Mouse (Mus musculus) yolk sac, embryonic 10.5 days (tissue): ENCODE measurements around the gene Eya2.
"Not testable (repeated sequence)": the region's sequence is repeated elsewhere in the genome, so short reads cannot be mapped to it uniquely, and the experiment has no call there.

Source experiments
- DNase-seq: peaks from one replicate; pipeline ENCODE4 v3.0.0-alpha.2; 2017; ENCODE audit warnings: low spot score

Eya2 gene

DNA sequence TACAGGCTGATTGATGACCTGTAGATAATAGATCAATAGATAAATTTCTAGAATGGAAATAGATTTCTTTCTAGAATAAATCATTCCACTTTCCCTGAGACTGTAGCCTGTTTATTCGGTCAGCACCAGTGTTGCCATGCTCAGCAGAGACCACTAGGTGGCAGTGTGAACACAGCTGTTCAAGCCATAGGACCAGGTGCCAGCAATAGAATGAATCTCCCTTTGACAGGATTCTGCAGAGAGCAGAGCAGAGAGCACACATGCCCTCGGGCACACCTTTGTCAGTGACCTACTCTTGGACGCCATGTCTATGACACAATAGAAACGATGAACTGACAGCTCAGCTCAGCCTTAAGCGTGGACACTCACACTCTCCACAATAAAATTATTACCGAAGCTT lies 184.1 kb downstream of the Eya2 start:
- peak; percentile 50 for DNase-seq

GRCm38 (mm10) chr2:165782324-165782723 lies 187.5 kb downstream of the Eya2 start:
- DNase-seq = peak; percentile 53

DNA sequence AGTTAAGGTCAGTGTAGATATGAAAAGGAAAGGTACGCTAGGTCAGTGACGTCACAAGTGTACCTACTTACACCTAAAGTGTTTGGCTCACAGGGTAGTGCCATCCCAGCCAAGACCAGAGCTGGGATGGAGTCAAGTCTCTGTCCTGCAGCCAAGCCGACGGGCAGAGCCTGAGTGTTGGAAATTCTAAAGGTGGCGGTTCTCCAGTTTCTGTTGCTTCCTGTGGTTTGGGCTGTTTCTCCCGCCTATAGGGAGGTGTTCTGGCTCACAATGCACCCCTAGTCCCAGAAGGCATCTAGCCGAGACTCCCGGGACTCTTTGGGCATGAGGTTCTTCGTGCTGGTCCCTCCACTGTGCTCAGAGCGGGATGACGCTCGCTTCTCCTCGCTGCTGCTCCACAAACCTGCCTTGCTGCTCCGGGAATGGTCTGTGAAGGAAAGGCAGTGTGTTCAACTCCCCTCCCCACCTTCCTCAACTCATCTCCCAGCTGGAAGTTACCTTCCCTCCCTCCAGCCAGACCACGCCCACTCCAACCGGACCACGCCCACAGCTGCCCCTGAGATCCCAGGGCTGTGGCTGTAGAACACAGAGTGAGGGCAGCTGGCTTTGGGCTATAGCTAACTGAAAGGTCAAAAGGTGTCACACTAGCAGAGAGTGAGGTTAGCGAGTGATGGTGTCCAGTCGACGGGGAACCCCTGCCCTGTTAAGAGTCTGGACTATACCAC lies 190.6 kb downstream of the Eya2 start:
- DNase-seq = no peak

DNA sequence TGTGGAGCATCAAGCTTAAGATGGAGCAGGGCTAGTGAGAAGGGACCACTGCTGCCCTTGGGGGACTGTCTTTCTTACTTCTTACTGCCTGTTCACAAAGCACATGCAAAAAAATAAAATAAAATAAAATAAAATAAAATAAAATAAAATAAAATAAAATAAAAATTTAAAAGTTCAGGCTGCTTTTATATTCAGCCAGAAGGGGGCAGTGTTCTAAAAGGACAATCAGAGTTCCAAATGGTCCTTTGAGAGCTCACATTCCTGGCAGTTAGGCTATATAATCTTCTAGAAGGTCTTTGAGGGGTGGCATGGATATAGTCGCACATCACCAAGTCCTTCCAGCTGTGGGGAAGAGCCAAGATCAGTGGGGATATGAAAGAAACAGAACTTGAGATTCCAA lies 191.6 kb downstream of the Eya2 start:
- DNase-seq = no peak

- DNase-seq = no peak
Observed at GRCm38 (mm10) chr2:165788005-165788404, 193.2 kb downstream of the Eya2 start.

- no peak for DNase-seq
Observed at GRCm38 (mm10) chr2:165788796-165789195, 194.0 kb downstream of the Eya2 start.

DNA sequence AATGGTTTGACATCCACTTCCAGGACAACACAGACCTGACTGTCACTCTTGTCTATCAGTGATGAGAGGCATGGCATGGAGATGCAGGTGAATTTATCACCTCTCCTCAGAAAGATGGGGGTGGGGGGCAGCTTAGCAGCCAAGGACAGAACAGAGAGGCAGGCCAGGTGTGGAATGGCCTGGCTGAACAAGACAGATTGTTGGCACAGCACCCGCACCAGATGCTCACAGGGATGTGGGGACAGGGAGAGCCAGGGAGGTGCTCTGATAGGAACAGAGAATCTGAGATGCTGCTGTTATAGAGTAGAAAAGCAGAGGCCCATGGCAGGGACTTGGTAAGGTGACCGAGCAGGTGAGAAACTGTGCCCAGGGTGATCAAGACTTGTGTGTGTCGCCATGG lies 194.8 kb downstream of the Eya2 start:
- DNase-seq = no peak

DNA sequence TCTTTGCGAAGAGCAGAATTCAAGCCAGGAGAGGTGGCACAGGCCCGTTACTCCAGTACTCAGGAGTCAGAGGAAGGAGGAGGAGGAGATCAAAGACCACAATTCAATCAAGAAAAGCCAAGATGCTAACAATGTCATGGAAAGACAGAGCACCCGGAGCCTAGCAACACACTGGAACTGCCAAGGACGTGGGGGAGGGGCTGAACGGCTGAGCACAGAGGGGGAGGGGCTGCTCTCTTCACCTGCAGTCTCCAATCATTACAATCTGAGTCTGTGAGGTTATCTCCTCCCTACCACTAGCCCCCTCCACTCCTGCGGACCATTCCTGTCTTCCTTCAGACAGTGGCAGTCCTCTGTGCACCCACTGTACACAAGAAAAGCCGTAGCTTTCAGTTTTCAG lies 196.2 kb downstream of the Eya2 start:
- DNase-seq = no peak

GRCm38 (mm10) chr2:165791657-165792056 lies 196.8 kb downstream of the Eya2 start:
- no peak for DNase-seq

DNA sequence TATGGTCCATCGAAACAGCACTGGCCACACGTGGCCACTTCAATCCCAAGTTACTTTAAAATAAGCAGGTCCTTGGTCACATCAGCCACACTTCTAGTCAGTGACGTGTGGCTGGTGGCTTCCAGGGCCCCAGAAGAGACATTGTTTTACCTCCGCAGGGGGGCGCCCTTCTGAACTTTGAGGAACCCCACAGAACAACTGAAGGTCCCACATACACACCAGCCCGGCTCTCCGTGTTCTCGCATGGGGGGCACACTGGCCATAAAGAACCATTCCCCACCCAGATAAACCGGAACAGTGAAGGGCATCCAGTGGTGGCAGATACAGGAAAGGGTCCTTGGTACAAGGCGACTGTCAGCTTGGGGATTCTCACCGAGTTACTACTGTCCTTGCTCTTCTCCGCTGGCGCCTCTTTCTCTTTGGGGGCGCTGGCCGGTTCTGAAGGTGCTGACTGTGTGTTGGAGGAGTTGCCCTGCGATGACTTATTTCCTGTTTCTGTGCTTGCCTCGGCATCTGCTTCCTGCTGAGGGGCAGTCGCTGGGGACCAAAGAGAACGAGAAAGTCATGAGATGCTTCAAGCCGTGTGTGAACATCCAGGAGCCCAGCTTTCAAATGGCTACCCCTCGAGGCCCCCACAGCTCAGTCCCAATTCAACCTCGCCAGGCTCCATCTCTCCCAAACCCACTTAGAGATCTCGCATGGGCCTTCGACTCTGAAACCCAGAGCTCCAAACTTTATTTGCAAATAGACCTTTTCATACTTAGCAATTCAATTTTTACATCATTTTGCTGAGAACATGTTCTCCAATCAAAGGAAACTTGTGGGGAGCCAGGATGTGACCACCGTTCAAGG lies 197.8 kb downstream of the Eya2 start:
- DNase-seq = no peak

GRCm38 (mm10) chr2:165793283-165793638 lies 198.4 kb downstream of the Eya2 start:
- DNase-seq = no peak

GRCm38 (mm10) chr2:165797876-165798275 lies 203.0 kb downstream of the Eya2 start:
- no peak for DNase-seq

GRCm38 (mm10) chr2:165800174-165800573 lies 205.3 kb downstream of the Eya2 start:
- not testable (repeated sequence) for DNase-seq

- no peak for DNase-seq
Observed at GRCm38 (mm10) chr2:165808179-165808975, 213.5 kb downstream of the Eya2 start.

DNA sequence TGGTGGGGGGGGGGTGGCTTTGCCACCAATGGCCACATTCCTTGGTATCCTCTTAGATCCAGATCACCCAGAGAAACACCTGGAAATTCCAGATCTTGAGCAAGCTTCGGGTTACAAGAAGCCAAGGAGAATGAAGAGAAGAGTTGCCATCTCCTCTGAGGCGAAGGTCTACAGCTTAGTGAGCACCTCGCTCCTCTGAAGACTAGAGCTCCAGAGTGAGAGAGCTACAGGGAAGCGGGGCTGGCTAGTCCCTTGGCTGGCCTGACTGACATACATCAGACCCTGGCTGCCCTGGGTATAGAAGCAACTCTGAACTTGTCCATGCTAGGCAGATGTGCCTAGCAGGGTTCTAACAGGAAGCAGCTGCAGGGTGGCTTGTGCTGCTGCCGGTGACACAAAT lies 214.3 kb downstream of the Eya2 start:
- no peak for DNase-seq

DNA sequence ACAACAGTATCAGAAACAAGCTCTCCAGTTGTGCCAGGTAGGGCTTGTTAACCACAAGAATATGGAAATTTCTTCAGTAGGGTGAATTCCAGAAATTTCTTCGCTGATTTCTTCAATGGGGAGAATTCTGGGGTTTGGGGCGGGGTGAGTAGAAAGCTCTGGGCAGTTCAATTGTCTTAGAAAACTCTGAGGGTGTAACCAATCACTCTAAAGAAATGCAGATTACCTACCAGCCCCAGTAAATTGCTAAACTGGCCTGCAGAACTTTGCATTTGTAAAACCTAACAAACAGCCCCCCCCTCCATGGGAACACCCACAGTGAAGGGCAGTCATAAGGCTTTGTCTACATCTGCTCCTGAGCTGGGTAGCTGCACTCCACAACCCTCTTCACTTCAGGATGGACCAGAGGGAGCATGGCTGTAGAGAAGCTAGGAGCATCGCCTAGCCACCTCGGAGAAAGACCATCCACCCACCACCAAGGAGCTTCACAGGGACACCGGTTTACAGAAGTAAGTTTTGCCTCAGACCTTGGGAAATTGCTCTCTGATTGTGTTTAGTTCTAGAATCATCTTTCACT lies 215.2 kb downstream of the Eya2 start:
- no peak for DNase-seq

GRCm38 (mm10) chr2:165811536-165811935 lies 216.7 kb downstream of the Eya2 start:
- DNase-seq = no peak

DNA sequence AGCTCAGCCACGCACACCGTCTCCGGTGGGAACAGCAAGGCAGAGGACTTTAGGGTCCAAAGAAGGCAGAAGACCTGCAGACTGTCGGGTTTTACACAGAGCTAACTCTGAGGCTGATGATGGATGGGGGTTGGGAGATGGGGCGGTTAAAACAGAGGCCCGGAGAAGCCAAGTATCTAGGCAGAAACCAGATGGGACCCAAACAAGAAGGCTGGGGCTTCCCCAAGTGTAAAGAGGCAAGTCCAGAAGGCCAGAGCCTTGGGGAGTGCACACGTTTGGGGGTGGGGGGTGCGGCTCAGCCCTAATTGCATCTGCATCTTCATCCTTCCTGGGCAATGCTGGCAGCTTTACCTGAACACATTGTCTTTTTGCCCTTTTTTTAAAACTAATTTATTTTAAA lies 218.1 kb downstream of the Eya2 start:
- DNase-seq = no peak

DNA sequence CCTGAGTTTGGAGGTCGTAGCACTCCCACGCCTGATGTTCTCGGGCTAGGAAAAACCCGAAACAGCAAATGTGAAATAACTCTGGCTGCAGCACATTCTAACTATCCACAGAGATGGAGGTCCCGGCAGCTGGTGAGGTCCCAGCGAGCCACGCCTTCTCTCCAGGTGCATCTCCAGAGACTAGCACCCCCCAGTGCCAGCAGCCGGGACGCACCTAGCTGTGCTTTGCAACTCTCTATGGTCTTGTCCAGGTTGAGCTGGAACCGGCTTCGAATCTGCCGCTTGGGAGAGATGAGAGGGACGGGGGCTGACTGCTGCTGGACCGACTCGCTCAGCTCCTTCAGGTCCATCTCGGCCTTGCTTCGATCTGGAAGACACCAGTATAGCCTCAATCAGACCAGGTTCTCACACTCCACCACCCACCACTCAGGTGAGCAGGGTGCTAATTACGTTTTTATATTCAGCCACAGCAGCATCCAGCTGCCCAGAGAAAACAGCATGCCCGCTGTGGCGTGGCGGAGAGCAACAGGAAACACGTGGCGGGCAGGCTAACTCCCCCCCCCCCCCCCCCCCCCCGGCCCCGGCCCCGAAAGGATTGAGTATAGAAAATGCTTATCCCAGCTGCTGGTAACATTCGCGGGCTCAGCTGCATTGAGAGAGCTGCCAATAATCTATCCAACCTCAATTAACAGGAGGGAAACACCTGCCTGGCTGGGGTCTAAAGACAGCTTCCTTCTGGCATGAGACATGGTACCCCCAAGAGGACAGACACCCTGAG lies 220.5 kb downstream of the Eya2 start:
- DNase-seq = no peak

DNA sequence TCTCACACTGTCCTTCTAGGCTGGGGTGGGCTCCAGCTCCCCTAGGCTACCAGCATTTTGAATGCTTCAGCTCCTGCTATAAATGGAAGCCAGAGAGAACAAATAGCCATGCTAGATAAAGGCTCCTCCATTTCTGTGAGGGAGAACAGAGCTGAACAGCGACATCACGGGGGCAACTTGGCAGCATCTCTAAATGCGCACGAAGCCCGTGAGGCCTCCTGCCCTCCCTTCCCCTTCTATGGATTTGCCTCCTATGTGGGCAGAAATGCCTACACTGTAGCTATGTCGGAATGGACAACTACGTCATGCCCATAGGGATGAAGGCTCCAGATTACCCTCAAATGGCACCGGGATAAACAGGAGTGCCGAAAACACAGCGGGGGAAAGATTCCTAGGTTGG lies 222.6 kb downstream of the Eya2 start:
- DNase-seq = no peak

DNA sequence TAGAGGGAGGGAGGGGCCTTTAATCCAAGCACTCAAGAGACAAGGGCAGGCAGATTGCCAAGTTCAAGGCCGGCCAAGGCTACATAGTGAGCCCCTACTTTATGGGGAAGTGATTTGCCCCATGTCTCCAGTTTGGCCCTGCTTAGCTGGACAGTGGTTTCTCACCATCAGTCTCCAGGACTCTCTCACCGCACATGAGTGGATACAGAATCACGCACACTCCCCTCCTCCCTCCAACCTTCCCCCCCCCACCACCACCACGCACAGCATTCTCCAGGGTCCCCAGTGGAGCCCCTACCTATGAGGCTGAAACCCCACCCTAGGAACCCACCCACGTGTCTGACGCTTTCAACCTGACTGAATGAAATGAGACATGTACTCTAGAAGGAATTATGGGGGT lies 223.7 kb downstream of the Eya2 start:
- no peak for DNase-seq
